Mouse (Mus musculus): ENCODE results near the gene Bcar3. TPM values are rescaled to one million over a fixed set of nuclear protein-coding genes. Genes with fewer than 3 reads are reported as not detected.

Gene Bcar3
- total RNA-seq, 1 experiment from 2014 or later: 55.1 TPM

DNA sequence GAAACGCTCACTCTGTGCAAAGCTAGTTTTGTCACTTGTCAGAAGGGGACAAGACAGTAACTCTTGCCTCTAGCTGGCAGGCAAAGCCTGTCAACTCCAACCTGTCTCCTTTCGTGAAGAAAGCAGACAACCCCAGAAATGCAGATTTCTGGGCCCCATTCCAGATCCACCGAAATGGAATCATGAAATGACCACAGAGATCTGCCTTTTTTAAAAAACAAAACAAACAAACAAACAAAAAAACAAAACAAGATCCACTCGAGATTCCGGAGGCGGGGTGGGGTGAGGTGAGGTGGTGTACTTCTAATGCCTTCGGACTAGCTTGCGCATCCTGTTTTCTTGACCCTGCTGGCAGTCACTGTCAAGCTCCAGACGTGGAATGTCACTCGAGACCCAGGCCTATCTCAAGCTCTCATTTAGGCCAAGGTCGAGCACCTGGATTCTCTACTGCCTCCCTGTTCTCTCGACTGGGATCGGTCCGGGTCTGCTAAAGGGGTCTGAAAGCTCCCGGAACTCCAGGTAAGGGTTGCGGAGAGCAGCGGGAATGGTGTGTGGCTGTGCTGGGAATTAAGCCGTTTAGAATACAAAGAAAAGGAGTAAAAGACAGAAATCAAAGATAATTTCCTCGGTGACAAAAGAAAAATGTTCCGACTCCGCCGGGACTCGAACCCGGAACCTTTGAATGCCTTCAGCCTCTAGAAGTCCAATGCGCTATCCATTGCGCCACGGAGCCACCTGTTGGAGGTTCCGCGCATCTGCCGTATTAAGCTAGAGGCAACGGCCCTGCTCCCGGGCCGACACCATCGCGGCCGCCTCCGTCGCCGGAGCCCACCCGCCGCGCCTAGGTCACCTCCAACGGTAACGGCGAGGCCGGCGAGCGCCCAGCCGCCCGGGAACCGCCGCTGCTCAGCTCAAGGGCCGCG, 1.4 kb upstream of the Bcar3 start:
- peak; percentile 92 for DNase-seq

DNA sequence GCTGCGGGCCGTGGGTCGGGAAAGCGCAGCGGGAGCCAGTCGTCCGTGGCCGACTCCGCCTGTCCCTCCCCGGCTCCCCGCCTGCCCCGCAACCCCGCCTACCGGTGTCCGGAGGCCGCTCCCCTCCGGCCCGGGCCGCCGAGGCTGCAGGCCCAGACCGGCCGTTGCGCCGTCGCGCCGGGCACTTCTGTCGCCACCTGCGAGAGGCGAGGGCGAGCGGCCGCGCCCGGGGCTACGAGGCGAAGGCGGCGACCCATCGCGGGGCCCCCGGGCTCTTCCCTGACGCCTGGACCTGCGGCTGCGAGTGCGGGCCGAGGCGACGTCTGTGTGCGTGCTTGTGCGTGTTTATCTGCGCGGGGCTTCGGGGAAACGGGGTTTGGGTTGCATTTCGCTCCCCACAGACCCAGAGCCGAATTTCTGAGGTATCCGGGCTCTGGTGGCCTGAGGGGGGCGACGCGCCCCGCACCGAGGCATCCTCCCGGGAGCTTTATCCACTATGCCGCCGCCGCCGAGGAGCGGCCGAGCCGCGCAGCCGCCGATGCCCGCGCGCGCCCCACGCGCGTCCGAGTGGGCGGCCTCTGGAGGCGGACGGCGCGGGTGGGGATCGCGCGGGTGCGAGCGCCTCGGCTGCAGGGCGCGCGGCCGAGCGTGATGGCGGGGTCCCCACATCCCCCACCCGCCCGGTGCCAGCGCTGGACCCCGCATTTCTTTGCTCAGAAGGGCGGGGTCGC, 548 bp upstream of the Bcar3 start:
- peak; percentile 91 for DNase-seq

GRCm38 (mm10) chr3:122295511-122295910, 1.6 kb downstream of the Bcar3 start:
- peak; percentile 54 for DNase-seq

- peak; percentile 62 for DNase-seq
Observed at GRCm38 (mm10) chr3:122296979-122297378, 3.0 kb downstream of the Bcar3 start.

DNA sequence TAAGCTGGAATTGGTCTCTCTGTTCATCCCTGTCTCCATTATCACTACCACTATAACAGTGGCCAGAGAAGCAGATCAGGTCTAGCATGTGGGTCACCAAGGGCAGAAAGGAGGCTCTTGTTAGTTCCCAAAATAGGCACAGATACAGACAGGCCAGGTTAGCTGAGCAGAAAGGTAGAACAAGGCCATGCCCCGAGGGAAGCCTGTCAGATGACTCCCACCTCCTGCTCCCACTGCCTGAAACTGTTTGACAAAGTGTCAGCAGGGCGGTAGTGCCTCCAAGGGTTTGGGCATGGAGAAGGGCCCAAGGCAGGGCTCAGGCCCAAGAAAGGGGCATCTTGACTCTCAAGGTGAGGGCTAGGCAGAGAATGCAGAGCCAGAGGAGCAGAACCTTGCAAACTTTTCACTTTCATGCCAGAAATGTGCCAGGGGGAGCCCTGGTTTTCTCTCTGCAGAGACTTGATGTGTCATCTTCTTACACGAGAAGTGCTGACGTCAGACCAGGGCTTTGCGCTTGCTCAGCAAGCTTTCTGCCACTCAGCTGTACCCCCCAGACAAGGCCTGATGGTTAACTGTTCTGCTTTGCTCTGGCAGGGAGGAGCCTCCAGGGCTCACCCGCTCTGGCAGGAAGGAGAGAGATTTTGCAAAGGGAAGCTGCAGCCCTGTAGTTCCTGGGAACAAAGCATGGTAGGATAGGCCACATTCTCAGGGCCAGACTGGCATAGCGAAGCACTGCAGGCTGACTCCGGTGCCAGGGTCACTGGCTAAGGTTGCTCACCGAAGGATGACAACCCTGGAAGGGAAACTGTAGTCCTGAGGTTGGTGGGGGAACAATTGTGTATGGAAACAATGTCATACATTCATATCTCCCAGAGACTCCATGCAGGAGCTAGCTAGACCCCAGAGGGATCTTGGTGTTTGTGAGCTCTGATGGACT, 7.3 kb downstream of the Bcar3 start:
- DNase-seq: peak; percentile 67

- DNase-seq: no peak
Observed at GRCm38 (mm10) chr3:122304560-122304959, 10.6 kb downstream of the Bcar3 start.

DNA sequence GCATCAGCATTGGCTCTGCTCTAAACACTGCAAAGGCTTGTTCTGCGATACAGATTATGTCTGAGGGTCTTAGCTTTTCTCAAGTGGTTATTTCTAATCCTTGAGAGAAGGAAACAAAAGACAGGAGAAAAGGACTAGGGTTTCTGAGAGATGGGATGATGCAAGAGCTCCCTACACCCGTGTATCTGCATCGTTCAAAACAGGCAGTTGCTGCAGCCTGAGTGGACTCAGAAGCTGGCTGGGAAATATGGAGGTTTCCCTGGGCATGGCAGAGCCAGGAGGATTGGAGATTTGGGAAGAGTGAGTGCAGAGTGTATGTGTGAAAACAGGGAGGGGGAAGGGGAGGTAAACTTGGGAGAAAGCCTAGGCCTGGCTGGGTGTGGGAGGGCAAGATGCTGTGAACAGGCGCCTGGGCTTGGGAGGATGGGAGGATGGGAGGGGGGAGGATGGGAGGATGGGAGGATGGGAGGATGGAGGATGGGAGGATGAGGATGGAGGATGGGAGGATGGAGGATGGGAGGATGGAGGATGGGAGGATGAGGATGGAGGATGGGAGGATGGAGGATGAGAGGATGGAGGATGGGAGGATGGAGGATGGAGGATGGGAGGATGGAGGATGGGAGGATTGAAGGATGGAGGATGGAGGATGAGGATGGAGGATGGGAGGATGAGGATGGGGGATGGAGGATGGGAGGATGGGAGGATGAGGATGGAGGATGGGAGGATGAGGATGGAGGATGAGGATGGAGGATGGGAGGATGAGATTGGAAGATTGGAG, 14.1 kb downstream of the Bcar3 start:
- no peak for DNase-seq

GRCm38 (mm10) chr3:122308981-122309380, 15.0 kb downstream of the Bcar3 start:
- no peak for DNase-seq

DNA sequence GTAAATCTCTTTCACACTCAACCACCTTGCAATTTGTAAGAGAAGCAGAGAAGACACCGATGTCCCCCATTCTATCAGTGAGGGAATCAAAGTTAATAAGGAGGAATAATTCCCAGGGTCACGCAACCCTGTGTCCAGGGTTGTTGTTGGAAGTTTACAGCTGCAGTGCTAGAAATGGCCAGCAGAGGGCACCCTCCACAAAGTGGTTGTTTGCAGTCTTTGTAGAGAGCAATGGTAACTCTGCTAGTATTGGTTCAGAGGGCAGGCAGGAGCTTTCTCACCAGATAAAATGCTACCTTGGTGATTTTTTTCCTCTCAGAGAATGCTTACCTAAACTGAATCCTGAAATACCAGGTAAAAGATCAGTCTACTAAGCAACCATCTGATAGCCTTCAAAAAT, 18.1 kb downstream of the Bcar3 start:
- peak; percentile 89 for DNase-seq

DNA sequence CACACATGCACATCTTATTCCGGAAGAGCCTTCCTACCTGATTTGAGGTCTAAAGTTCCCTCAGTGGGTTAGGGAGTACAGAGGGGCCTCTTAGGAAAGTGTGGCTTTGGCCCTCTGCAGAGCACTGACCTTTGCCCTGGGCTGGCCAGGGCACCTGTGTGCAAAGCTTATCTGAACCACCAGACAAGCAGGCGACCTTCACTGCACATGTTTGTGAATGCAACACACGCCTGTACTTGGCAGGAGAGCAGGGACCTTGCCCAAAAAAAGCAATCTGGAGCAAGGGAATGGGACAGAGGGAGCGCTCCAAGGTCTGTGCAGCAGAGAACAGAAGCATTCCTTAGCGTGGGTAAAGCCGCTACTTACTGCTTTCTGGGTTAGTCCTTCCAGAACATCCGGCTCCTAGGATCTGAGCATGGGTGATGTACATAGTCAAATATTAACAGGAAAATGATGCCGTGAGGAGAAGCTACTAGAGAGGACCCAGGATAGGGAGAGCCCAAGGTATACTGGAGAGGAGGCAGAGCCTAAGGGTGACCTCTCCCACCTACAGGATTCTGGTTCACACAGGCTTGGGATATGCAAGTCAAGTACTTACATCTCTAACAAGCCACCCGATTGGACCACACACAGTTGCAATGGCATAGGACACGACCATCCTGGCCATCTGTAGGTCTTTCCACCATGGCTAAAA, 19.1 kb downstream of the Bcar3 start:
- DNase-seq: peak; percentile 18

- no peak for DNase-seq
Observed at GRCm38 (mm10) chr3:122313936-122314335, 20.0 kb downstream of the Bcar3 start.

- no peak for DNase-seq
Observed at GRCm38 (mm10) chr3:122316621-122317020, 22.7 kb downstream of the Bcar3 start.

GRCm38 (mm10) chr3:122317339-122317738, 23.4 kb downstream of the Bcar3 start:
- peak; percentile 46 for DNase-seq

- DNase-seq: no peak
Observed at GRCm38 (mm10) chr3:122322226-122322625, 28.3 kb downstream of the Bcar3 start.

DNA sequence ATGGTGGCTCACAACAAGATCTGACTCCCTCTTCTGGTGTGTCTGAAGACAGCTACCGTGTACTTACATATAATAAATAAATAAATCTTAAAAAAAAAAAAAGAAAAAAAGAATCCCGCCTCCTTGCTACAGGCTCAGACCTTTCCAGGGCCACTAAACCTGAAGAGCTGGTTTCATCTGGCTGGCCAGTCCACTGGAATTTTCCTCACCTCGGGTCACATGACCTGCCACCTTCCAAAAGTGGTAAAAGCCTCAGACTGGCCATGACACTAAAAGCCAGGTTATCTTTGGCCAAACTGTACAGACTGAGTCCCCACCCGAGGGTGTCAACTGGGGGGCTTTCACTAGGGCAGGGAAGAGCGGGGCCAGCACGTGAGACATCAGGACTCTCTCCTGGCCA, 29.9 kb downstream of the Bcar3 start:
- no peak for DNase-seq

GRCm38 (mm10) chr3:122324528-122324927, 30.6 kb downstream of the Bcar3 start:
- no peak for DNase-seq

GRCm38 (mm10) chr3:122330484-122330883, 36.5 kb downstream of the Bcar3 start:
- DNase-seq: no peak

DNA sequence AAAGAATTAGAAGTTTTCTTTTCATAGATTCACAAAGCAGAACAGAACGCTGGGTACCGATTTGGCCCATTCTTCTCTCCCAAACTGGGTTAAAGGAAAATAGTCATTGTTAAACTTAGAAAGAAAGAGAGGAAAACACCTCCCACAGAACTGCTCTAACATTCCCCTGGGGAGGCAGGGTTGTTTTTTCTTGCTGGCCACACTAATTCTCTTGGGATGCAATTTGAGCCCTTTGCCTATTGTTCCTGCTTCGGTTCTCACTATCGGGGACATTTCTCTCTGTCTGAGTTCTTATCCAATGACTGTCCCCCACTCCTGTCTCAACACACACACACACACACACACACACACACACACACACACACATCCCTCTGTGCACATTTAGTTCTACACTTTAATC, 39.6 kb downstream of the Bcar3 start:
- no peak for DNase-seq

DNA sequence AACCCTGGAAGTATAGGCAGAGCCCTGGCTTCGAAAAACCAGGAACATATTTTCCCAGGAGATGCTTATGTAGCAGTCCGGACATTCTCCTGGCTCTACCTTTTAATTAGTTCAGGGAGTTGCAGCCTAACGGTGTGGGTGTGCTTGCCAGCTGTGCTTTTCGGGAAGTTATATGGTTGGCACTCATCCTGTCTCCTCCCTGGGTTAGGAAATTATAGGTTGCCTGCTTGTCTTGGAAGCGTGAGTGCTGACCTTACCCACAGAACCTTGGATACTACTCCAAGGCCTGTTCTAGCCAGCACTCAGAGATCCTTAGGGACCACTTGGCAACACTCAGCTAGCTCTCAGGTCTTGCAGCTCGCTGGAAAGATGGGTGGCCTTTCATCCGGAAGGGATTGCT, 40.0 kb downstream of the Bcar3 start:
- no peak for DNase-seq

DNA sequence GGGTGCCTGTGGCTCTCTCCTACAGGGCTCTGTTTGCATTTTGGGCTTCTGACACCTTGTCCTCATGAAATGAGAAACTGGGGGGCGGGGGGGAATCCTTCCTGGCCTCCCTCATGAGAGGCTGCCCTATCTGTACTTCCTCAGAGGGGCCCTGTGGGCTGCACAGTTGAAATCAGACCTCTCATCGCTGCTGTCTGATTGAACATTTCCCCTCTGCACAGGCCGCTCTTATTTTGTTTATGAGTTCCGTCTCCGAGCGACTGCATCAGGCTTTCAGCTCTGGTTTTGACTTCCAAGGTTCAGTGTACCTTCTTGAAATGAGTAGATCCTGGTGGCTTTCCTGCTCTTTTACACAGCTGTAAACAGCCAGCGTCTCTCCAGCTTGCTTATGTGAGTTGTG, 40.4 kb downstream of the Bcar3 start:
- no peak for DNase-seq

- DNase-seq: no peak
Observed at GRCm38 (mm10) chr3:122336030-122336429, 42.1 kb downstream of the Bcar3 start.

All from adrenal gland, postnatal 25 days (tissue).